Mouse (Mus musculus) kidney, adult 2 months (tissue): ENCODE data around the gene Hexa.

Source experiments
- CTCF ChIP-seq: fragments of 200-500 bp; conservative IDR thresholded peaks from 2 replicates; pipeline ENCODE4 v1.5.1; 2011; ENCODE audit warnings: low read depth, mild to moderate bottlenecking, control low read depth, low read length, moderate library complexity, mixed read lengths; ENCODE audit not compliant: insufficient read depth, insufficient read length
- POLR2A ChIP-seq: fragments of 200-500 bp; IDR thresholded peaks from one replicate; pipeline ENCODE4 v1.6.1; 2011; ENCODE audit warnings: low read depth, low read length, control low read depth

- TF ChIP-seq CTCF (no peak), POLR2A (no peak)
Observed at GRCm38 (mm10) chr9:59571852-59572251, 32.5 kb downstream of the Hexa start.
